Mouse (Mus musculus) hindbrain, embryonic 10.5 days (tissue): ENCODE measurements around the gene Akap4. TPM values are rescaled to one million over a fixed set of nuclear protein-coding genes. Genes with fewer than 3 reads are reported as not detected.

Experiments
- polyA plus RNA-seq: library from polyadenylated mRNA; unstranded; fragments of >200 nt; fragmentation: Nextera tagmentation; extraction: Ambion mirVana; gene quantifications from 2 replicates; pipeline ENCODE4 v1.2.1, GENCODE M21; 2016

Akap4 gene
- polyA plus RNA-seq, 1 experiment from 2014 or later: not detected

Other genes with a start within 250 kb of the Akap4 start
- not detected in 2 replicates for gene Ccnb3, start 25.9 kb upstream of the Akap4 start, polyA plus RNA-seq